Mouse (Mus musculus) megakaryocyte, embryonic 14.5 days (primary cell): ENCODE data around the gene Sbf1.

ENCODE experiments used
- FLI1 ChIP-seq: IDR thresholded peaks from 2 replicates; pipeline ENCODE4 v1.6.1; 2012; ENCODE audit warnings: low read length, inconsistent platforms, mixed read lengths
- GATA1 ChIP-seq: IDR thresholded peaks from 3 replicates; pipeline ENCODE4 v1.6.1; 2012; ENCODE audit warnings: mixed read lengths, low read length, inconsistent platforms, borderline replicate concordance

DNA sequence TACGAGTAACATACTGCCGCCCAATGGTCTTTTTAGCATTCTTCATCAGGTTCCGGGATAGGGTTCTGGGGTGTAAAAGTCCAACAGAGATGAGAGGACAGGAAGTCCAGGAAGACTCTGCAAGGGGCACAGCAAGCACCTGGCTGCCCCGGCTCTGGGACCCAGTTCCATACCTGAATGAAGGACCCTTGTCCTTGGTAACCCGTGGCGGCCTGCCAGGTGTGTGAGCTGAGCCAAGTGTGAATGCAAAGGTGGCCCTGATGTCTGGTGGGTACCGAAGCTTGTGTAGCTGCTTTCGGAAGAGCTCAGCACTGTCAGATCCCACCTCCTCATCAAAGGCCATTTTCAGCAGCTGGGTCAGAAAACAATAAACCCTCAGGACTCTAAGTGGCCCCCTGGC is 14.5 kb downstream of the Sbf1 start:
- no peak for TF ChIP-seq GATA1
- no peak for TF ChIP-seq FLI1
